Mouse (Mus musculus): ENCODE data around the gene Tns1.

Gene Tns1

DNA sequence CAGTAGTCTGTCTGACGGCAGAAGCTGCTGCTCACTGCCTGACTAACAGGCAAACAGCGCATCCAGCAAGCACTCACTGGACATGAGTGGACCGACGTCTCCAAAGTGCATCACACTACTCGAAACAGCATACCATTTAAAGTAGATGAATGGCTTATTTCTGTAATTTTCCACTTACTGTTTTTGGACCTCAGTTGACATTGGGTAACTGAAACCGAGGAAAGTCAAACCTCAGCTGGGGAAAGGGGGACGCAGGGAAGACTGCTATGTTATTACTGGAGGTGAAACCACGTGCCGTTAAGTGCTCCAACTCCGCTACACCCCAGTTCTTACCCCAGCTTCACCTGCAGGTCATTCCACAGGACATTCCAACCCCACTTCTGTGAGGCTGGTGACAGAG lies 111.5 kb downstream of the Tns1 start:
- peak in 1 of 2 experiments; percentile 35 for DNase-seq

- DNase-seq: peak in 1 of 2 experiments; percentile 38
Observed at GRCm38 (mm10) chr1:74009495-74009894, 114.8 kb downstream of the Tns1 start.

DNA sequence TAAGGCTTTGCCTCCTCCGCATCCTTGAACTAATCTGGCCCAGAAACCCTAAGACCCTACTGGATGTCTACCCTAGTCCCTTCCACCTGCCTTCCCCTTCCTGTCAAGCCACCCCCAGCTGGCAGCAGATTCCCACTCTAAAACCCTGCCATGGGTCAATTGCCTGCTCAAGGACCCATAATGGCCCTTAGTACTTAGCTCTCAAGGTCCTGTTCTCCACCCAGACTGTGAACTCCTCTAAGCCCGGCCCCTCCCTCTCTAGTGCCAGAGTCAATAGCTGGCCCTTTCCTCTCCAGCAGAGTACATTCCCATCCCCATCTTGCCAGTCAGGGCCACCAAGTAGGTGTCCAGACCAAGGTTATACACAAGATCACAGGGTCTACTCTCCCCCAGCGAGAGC lies 115.3 kb downstream of the Tns1 start:
- peak; percentile 79 to 89 for DNase-seq

GRCm38 (mm10) chr1:74008498-74008897 lies 115.8 kb downstream of the Tns1 start:
- peak; percentile 76 to 90 for DNase-seq

GRCm38 (mm10) chr1:74007398-74008050 lies 116.7 kb downstream of the Tns1 start:
- peak; percentile 72 to 93 for DNase-seq

- peak; percentile 90 to 93 for DNase-seq
Observed at GRCm38 (mm10) chr1:74005020-74005419, 119.2 kb downstream of the Tns1 start.

DNA sequence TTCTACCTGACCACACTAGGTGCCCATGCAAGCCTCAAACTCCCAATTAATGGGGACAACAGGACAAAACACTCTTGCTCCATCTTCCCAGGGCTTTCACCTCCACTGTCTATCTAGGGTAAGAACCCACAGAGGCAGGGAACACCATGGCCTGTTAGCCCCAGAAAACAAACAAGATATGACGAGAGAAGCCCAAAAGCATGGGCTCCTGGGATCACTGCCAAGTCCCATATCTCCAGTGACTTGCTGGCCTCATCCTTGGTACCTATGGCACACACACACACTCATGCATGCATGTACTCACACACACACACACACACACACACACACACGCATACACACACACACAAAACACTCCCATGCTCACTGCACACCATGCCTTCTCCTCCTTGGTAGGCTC lies 120.5 kb downstream of the Tns1 start:
- no peak for DNase-seq

DNA sequence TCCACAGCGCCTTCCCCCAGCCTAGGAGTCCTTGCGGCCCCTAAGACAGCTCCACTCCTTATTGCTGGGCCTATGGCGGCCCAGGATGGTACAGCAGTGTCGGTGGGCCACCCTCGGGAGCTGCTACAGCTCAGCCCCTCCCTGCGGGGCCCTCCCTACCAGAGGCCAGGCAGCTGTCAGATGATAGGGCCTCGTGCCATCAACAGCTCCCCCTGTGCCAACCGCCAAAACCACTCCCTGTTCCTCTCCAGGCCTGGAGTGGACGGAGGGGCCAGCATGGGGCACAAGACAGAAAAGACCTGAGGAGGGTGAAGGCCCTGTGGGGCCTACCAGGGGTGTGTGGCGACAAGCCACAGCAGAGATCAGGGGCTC lies 122.8 kb downstream of the Tns1 start:
- DNase-seq: peak; percentile 53 to 60

DNA sequence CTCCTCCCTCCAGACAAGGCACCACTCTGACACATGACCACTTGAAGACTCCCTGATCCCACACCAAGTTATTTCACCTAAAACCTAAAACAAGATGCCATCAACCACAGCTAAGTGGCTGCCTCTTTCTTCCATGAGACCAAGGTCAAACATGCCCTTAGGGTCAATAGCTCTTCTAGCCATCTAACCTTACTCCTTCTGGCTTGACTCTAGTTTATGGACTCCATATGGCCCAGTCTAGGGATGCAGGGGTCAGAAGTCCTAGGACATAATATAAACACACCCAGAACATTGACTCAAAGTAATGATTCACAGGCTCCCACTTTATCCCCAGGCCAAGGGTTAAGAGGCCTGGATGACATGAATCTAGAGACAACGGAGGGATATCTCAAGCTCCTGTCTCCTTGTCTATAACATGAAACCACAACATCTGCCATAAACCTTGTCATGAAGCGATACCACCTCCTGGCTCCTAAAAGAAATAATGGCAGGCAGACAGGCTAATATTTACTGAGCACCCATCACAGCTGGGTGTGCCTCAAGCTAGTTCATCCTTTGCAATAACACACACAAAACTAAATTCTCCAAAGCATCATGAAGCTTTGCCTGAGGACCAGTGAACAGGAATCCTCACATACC lies 123.3 kb downstream of the Tns1 start:
- DNase-seq: no peak

DNA sequence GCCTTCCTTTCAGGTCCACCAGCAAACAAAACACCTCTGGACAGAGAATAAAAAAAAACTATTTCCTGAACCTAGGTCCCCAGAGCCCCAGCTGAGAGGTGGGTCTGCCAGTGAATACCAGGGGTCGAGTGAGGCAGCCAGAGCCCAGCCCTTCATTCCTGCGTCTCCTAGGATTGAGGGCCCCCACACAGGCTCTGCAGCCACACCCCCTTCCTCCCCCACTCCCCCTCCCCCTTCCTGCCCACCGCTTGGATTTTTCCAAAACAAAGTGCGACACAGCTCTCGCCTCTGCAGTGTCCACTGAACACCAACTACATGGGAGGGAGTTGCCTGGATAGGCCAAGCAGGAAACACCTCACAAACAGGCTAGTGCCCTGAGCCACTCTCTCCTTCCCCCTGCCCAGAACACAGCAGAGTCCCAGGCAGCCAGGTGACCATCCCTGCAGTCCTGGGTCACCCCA lies 124.0 kb downstream of the Tns1 start:
- DNase-seq: peak; percentile 71 to 79

DNA sequence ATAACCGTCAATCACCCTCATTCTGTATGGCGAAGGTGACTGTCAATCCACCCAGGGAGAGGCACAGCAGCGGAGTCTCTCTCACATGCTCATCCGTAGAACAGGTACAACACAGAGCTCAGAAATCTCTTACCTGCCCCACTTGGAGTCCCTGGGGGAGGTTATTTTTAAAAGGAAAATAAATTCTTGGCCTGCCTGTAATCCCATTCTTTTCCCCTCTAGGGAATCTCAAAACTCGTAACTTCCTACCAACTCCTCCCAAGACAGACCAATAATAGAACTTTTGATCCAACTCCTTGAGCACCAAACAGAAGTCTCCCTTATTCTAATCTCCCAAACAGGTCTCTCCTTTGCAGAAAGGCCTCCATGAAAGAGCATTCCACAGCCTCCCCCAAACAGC lies 124.7 kb downstream of the Tns1 start:
- DNase-seq: no peak

DNA sequence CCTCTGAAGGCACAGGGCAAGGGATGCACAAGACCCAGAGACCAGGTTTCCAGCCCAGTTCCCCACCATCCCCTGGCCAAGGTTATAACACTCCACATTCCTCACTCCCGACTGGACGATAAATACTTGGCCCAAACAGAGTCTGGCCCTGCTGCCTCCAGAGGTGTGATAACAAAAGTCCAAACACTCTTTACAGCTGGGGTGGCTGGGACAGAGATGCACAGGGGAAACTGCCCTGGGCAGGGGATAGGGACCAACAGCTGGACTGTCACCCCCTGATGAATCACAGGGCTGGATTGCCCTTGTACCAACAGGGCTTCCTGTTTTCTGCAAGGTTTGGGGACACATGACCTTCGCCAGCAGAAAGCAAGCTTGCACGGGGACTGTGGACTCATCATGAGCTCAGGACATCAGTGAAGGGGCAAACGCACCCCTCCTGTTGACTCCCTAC lies 125.3 kb downstream of the Tns1 start:
- peak; percentile 43 to 50 for DNase-seq

GRCm38 (mm10) chr1:73998131-73998865 lies 126.0 kb downstream of the Tns1 start:
- peak in 1 of 2 experiments; percentile 68 for DNase-seq

DNA sequence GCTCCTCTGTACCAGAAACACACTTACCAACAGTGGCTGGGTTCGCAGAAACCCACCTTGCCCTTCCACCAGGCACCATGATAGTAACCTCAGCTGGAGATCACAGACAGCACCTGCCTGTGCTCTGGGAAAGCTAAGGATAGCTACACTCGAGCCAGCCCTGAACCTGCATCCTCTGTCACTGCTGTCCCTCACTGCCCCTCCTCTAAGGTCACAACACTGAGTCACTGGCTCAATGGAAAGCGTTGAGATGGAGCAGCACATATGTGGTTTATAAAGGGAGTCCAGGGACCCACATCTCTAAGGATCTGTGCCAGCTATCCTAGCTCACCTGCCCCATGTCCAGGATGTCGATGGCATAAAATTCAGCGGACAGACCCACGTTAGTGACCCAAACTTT lies 126.9 kb downstream of the Tns1 start:
- no peak for DNase-seq

- DNase-seq: no peak
Observed at GRCm38 (mm10) chr1:73996650-73997049, 127.6 kb downstream of the Tns1 start.

DNA sequence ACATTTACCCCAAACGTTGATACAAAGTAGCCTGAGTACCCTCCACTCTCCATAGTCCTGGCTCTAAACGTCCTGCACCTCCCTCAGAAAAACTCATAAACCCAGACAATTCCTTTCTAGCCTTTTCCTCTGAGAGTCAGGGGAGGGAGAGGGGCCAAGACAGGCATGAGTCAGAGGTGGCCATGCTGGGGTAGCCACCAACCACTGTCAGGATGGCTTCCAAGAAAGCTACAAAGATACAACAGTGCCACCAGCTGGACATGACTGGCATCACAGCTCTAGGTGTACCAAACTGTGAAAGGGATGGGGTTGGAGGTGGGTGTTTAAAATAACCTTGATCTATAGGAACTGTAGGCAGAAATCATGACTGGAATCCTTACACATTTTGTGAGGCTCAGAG lies 128.0 kb downstream of the Tns1 start:
- DNase-seq: peak; percentile 70 to 87

- peak; percentile 85 to 89 for DNase-seq
Observed at GRCm38 (mm10) chr1:73995063-73995810, 129.0 kb downstream of the Tns1 start.

DNA sequence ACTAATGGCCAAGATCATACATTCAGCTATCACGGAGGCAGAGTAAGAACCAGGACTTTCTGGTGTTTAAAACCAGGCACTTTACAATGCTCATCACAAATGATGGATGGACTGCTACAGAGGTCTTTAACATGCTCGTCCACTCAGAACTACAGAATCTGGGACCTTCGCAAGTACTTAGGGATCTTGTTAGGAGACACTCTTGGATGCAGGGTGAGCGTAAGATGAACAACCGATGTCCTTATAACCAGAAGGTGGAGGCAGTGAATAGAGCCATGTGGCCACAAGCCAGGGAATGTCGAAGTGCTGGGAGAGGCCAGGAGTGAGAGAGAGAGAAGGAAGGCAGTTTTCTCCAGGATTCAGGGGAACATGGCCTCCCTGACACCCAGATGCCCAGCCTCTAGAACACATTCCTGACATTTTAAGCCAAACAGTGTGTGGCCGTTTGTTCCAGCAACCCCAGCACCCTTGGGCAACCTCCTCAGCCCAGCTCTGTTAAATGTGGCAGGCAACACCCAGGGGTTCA lies 130.3 kb downstream of the Tns1 start:
- peak in 1 of 2 experiments; percentile 60 for DNase-seq

DNA sequence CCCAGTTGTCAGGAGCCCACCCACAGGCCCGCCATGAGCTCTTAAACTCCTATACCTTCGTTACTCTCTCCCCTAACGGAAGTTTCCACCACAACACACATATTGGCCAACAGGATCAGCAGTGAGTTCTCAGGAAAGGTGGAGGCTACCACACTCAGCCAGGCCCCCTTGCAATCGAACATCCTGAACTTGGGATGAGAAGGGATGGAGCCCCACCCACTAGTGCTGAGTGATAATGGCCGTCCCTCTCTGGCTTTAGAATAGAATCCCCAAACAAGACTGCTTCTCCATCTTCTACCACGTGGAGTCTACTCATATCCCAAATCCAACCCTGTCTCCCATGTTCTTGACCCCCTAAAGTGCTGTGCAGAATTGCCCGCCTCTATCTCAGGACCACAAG lies 131.0 kb downstream of the Tns1 start:
- DNase-seq: no peak

- DNase-seq: no peak
Observed at GRCm38 (mm10) chr1:73992201-73992938, 131.9 kb downstream of the Tns1 start.

GRCm38 (mm10) chr1:73991226-73991625 lies 133.0 kb downstream of the Tns1 start:
- DNase-seq: no peak

- DNase-seq: no peak
Observed at GRCm38 (mm10) chr1:73990024-73990423, 134.2 kb downstream of the Tns1 start.
